In genomic region chr9:22085022-22085834, GRCm38 (mm10) we compare ENCODE assay signal across 7 mouse cellular contexts. TPM values are rescaled to one million over a fixed set of nuclear protein-coding genes. Genes with fewer than 3 reads are reported as not detected.
DNase-seq lines count a peak whose midpoint lies in the region; ATAC-seq lines count a peak whose summit lies in the region.

TSS of gene Ecsit (minus strand) at chr9:22085438.

- no peaks in the 10 kb centered on the region for H3K36me3 ChIP-seq in intestine, embryonic 16.5 days (ENCODE audit: control insufficient read depth, insufficient read depth, low read length)
- H3K36me3 ChIP-seq in midbrain, embryonic 11.5 days (ENCODE audit: control insufficient read depth, insufficient read depth, low read length): no peaks in the 10 kb centered on the region

- H3K27me3 ChIP-seq in intestine, embryonic 16.5 days (replicated peaks; ENCODE audit: control insufficient read depth, insufficient read depth, low read length): no peaks in the 10 kb centered on the region
- H3K27me3 ChIP-seq in midbrain, embryonic 11.5 days (ENCODE audit: control insufficient read depth, insufficient read depth, low read length): no peaks in the 10 kb centered on the region

- H3K4me2 ChIP-seq in intestine, embryonic 16.5 days (ENCODE audit: low read depth, low read length): peak within 1 kb of the TSS; percentile 80
- peak within 1 kb of the TSS; percentile 81 for H3K4me2 ChIP-seq in midbrain, embryonic 11.5 days

- H3K9ac ChIP-seq in intestine, embryonic 16.5 days (ENCODE audit: low read depth, low read length): peak within 1 kb of the TSS; percentile 65
- peak within 1 kb of the TSS; percentile 75 for H3K9ac ChIP-seq in midbrain, embryonic 11.5 days (ENCODE audit: low read length)

- H3K4me1 ChIP-seq in intestine, embryonic 16.5 days (ENCODE audit: control insufficient read depth, insufficient read depth, low read length): peaks cover 4% of the 10 kb centered on the region; the same call in 1 of the 2 replicates
- H3K4me1 ChIP-seq in midbrain, embryonic 11.5 days (ENCODE audit: control insufficient read depth, insufficient read depth, low read length): peaks cover 8% of the 10 kb centered on the region

- peak; percentile 99 for ATAC-seq in intestine, embryonic 16.5 days
- ATAC-seq in midbrain, embryonic 11.5 days (ENCODE audit: low FRiP score): peak; percentile 100

- under 1% methylated on average over 48 of the region's 48 CpGs for WGBS in intestine, embryonic 16.5 days
- WGBS in midbrain, embryonic 11.5 days: under 1% methylated on average over 48 of the region's 48 CpGs

- intact Hi-C loops in left cerebral cortex, postnatal 36 days (cut with DNase I): loop anchor here (1.0 kb wide), 1 partner anchor 32 kb away; the partner anchor contains the start of gene Elof1

- peak within 1 kb of the TSS; percentile 87 for H3K27ac ChIP-seq in intestine, embryonic 16.5 days (ENCODE audit: low read length)
- H3K27ac ChIP-seq in midbrain, embryonic 11.5 days (ENCODE audit: low read depth, low read length): peak within 1 kb of the TSS; percentile 35; the same call in 1 of the 2 replicates

- peak within 1 kb of the TSS; percentile 58 for H3K4me3 ChIP-seq in intestine, embryonic 16.5 days (ENCODE audit: low read length)
- H3K4me3 ChIP-seq in midbrain, embryonic 11.5 days (ENCODE audit: low read depth, low read length): peak within 1 kb of the TSS; percentile 74

- H3K9me3 ChIP-seq in intestine, embryonic 16.5 days (ENCODE audit: control insufficient read depth, low read length): no peaks in the 10 kb centered on the region
- H3K9me3 ChIP-seq in midbrain, embryonic 11.5 days (ENCODE audit: control insufficient read depth, low read length): no peaks in the 10 kb centered on the region

- peak; percentile 94 for DNase-seq in adrenal gland, adult 8-10 months
- peak; percentile 90 for DNase-seq in embryo, embryonic 9.5 days (ENCODE audit: extremely low spot score)
- peak; percentile 64 to 90 for DNase-seq in gastrocnemius, postnatal 4 days (ENCODE audit: low spot score in 2 of 2)
- DNase-seq in left cerebral cortex, postnatal 36 days (ENCODE audit: low spot score in 2 of 2): peak; percentile 91 to 96
- DNase-seq in midbrain, embryonic 11.5 days (ENCODE audit: low spot score, missing footprints): peak; percentile 98
- DNase-seq in skeletal muscle tissue, adult 2 months (ENCODE audit: low read depth, low spot score): peak; percentile 98

RNA-seq across cellular contexts. Expression of gene Ecsit, which starts in this region (rescaled TPM):
- total RNA-seq in adrenal gland, adult 8-10 months (2022): 10 to 100 TPM; 41.2 to 50.4 (median 48.9) TPM
- 10 to 100 TPM; 33.7 to 36.0 TPM for total RNA-seq in gastrocnemius, postnatal 4 days (2021)
- 50.8 and 54.2 TPM in 2 replicates for polyA plus RNA-seq in intestine, embryonic 16.5 days (2015; fragmentation: Nextera tagmentation; extraction: Ambion mirVana)
- total RNA-seq in left cerebral cortex, postnatal 36 days (2021): 10 to 100 TPM; 42.3 to 48.2 TPM
- 31.2 and 31.5 TPM in 2 replicates for polyA plus RNA-seq in midbrain, embryonic 11.5 days (2014; fragmentation: Nextera tagmentation; extraction: Ambion mirVana)

Comparison
In these comparisons a context has a peak if more than half of its experiments do, and no peak if none do; other contexts are left out.
1. Peak in every context shown above with its lines: DNase-seq, ATAC-seq, H3K4me3 ChIP-seq and H3K27ac ChIP-seq.